Mouse (Mus musculus): Measurements from ENCODE around the gene Rapgefl1. TPM values are rescaled to one million over a fixed set of nuclear protein-coding genes. Genes with fewer than 3 reads are reported as not detected.

Gene Rapgefl1
- 1 to 10 TPM; 1.3 TPM for total RNA-seq (2021)

DNA sequence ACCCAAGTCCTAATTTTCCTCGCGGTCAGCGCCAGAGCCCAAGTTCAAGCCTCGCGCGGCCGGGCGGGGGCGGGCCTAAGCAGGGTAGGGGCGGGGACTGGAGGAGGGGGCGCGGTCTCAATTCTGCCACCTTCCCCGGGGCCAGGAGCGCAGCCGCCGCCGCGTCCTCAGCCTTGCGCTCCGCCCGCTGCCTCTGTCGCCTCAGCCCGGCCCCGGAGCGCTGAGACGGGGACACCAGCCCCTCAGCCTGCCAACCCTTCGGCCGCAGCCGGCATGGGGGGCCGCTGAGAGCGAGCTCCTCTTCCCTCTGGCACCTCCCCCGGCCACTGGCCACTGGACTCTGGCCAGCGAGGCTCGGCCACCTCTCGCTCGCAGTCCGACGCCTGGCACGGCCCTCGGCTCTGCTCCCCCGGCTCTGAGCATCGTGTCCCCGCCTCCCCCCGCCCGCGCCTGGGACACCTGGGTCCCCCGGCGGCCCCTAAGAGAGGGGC is at the start of gene Rapgefl1:
TSS of gene Rapgefl1 (plus strand) at position 135 of the 491 bp plus-strand sequence.
- peak; percentile 87 for DNase-seq

DNA sequence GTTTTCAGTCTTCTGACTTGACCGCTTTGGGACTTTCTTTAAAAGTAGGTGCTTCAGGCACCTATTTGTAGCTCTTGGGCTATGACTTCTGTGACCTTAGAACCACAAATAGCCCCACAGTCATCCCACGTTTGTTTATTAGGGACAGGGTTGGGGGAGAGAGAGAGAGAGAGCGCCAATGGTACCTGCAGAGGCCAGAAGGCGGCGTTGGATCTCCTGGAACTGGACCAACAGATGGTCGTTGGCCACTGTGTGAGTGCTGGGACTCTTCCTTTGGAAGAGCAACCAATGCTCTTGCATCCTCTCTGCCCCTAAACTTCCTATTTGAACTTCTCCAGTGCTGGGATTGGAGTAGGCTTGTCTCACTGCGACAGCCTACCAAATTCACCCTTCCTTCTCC is 49.4 kb upstream of the Rapgefl1 start:
- DNase-seq = peak; percentile 76

DNA sequence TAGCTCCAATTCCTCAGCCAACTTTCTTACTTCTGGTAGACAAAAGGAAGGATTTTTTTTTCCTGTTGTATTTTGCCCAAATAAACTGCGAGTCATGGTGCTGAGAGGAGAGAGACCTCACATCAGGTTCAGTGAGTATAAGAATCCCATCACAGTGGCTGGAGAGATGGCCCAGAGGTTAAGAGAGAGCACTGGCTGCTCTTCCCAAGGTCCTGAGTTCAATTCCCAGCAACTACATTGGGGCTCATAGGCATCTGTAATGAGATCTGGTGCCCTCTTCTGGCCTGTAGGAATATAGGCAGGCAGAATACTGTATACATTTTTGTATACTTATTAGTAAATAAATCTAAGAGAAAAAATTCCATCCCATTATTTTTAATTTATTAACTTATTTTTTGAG is 48.9 kb upstream of the Rapgefl1 start:
- no peak for DNase-seq

DNA sequence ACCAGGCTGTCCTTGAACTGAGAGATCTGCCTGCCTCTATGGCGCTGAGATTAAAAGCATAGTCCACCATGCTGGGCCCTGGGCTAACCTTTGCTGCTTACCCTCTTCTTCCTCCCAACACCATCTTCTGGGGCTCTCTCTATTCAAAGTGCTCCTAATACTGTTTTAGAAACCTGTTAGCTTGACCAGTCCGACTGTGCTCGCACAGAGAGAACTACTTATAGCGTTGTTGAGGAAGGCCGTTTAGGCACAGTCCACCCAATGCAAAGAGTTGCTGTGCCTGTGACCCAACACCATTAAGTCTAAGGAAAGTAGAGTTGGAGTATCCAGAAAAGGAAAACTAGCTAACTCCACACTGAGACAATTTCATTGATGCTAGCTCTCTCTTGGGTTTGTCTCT is 48.4 kb upstream of the Rapgefl1 start:
- no peak for DNase-seq

DNA sequence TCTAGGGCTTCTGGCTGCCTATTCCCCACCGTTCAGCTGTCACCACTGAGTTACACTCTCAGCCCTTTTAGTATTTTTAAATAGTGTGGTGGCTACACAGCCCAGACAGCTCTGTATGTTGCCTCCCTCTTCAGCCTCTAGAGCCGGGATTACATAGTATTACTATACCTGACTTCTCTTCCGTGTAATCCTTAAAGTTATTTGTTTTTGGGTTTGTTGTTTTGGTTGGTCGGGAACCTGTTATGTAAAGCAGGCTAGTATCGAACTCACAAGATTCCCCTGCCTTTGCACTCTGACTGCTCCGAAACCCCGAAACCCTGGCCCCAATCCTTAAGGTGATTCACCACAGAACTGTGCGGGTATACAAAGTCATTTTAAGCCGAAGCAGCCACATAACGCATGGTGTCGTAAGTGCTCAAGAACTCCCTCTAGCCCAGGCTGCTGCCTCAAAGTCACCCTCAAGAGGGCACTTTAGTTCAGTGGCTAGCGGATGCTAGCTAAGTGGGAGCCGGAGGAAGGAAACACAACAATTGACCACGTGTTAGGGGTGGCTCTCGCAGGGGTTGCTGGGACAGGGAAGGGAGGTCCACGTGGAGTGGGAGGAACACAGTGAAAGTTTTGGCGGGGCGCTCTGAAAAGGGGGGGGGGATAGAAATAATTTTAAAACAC is 47.9 kb upstream of the Rapgefl1 start:
- peak; percentile 90 for DNase-seq

DNA sequence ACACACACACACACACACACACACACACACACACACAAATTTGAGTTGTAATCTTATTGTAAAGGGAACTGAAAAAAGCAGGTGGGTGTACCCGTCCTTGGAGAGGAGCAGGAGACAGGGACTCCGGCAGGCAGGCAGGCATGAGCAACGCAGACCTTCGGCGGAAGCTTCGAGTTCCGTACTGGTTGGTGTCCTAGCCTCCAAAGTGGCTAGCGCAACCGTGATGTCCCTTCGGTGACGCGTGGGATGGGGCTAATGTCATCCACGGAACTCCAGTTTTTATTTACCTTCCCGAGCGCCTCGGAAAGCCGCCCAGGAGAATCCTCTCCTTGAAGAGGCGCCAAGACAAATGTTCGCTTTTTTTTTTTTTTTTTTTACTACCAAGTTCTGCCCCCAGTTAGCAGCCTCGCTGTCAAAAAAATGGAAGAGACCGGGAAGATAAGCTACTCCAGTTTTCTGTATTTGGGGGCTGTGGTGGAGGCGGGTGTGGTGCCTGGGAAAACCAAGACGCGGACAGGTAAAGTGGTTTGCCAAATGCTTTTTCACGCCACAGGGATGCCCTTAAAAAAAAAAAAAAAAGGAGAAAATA is 47.3 kb upstream of the Rapgefl1 start:
- no peak for DNase-seq

DNA sequence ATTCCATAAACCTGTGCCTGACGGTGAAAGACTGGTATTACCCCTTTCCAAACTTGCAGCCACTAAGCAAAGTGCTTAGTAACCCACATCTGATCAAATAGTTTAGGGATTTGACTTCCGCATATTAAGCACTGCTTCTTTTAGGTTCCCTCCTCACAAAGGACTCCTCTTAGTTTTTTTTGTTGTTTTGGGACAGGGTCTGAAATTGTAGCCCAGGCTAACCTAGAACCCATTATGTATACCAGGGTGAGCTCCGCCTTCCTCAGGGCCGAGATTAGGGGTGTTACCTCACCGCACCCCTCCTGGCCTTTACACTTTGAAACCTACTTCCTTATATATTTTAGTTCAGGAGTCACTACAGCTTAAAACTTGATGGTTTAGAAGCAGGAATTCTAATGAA is 46.8 kb upstream of the Rapgefl1 start:
- DNase-seq = no peak

DNA sequence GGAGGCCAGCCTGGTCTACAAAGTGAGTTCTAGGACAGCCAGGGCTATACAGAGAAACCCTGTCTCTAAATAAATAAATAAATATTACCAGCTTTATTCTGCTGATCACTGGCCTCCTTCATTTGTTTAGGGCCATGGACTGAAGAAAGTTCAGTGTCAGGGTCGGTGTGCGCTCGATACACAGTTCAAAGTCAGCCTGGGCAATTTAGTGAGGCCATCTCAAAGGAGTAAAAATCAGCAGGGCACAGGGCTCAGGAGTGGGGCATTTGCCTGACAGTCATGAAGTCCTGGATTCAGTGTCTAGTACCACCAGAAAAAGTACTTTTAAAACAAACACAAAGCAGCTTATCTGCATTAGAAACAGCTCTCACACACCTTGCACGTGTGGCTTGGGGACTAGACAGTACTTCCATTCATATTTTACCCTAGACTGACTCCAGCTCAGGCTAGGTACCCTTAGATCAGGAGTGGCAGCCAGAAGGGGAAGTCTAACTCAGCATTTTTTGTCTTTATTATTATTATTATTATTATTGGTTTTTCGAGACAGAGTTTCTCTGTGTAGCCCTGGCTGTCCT is 45.9 kb upstream of the Rapgefl1 start:
- DNase-seq = no peak

DNA sequence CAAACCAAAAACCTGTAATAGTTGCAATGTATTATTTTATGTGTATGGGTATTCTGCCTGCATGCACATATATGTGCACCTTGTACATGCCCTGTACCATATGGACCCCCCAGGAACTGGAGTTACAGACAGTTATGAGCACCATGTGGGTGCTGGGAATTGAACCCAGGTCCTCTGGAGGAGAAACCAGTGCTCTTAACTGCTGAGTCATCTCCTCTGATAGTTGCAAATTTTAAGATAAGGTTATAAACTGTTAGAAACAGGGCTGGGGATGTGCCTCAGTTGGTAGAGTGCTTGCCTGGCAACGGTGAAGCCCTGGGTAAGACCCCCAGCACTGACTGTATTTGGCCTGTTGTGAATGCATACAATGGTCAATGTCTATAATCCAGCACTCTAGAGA is 45.1 kb upstream of the Rapgefl1 start:
- DNase-seq = no peak

DNA sequence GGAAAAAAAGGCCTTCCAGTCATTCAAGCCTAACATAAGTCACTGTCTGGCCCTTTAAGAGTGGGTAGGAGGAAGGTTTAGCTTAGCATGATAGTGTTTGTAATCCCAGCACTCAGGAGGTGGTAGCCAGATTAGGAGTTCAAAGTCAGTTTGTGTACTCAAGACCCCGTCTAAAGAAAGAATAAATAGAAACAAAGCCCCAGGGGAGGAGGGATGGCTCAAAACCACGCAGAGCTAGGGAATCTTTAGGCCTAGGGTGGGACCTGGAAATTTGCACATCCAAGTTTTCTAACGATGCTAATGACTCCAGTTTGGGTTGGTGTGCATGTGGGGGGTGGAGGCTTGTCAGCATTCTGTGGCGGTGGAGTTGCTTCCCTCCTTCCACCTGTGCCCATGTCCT is 44.5 kb upstream of the Rapgefl1 start:
- DNase-seq = no peak

DNA sequence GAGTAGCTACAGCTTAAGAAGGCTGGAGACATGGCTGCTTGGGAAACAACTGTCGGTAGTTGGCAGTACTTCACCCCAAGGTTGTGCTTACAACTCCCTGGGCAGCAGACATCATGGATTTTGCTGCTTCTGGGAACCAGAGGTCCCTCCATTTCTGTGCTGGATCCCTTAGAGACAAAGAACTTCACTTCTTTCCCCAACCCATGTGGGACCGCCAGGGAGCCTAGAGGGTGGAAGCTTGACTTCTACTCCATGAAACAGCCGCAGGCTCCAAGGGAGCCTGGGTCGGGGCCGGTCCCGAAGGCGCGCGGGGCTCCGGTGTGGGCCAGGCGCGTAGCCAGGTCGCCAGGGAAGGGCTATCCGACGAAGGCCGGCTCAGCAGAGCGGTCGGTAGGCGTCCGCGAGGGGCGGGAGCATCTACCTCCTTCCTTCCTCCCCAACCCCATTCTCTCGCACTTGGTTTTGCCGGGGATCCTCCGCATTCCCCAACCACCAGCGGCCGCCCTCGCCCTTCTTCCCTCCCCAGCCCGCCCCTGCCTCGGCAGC is 42.0 kb upstream of the Rapgefl1 start:
- DNase-seq = peak; percentile 82

DNA sequence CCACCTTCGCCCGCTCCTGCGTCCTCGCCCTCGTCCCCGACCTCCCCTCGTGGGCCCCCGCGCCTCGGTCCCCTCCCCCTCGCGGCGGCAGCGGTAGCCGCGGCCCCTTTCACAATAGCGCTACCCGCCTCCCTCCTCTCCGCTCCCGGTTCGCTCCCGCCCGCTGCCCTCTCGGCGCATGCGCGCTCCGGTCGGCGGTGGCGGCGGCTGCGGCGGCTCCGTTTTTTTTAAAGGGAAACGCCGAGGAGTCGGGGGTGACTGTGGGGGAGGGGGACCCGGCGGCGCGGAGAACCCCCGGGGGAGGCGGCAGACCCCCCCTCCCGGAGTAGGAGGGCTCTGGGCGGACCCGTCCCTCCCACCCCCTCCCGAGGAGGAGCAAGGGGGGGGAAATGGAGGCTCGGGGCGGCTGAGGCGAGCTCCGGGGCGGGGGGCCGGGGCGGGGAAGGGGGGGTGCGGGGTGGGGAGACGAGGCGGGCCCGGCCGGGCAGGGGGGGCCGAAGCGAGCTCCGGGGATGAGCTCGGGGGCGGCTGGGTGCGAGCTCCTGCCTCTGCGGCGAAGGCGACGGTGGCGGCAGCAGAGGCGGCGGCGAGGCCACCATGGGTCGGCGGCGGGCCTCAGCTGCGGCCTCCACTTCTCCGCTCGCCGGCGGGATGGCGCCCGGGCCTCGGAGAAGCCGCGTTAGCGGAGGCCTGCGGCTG is 41.4 kb upstream of the Rapgefl1 start, which contains the start of gene Msl1:
TSS of gene Msl1 (plus strand) at position 502 of the 699 bp plus-strand sequence.
- DNase-seq = peak; percentile 92

DNA sequence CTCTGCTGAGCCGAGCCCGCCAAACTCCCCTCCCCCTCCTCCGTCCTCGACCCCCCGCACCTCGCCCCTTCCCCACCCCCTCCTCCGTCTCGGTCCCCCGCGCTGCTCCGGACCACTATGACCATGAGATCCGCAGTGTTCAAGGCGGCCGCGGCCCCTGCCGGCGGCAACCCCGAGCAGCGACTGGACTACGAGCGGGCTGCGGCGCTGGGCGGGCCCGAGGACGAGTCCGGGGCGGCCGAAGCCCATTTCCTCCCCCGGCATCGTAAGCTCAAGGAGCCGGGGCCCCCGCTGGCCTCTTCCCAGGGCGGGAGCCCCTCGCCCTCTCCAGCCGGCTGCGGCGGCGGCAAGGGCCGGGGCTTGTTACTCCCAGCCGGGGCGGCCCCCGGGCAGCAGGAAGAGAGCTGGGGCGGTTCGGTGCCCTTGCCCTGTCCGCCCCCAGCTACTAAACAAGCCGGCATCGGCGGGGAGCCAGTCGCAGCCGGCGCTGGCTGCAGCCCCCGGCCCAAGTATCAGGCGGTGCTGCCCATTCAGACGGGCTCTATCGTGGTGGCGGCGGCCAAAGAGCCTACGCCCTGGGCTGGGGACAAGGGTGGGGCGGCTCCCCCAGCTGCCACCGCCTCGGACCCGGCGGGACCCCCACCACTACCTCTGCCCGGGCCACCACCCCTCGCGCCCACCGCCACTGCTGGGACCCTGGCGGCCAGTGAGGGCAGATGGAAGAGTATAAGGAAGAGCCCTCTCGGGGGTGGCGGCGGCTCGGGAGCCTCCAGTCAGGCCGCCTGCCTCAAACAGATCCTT is 40.7 kb upstream of the Rapgefl1 start:
- peak; percentile 65 for DNase-seq

DNA sequence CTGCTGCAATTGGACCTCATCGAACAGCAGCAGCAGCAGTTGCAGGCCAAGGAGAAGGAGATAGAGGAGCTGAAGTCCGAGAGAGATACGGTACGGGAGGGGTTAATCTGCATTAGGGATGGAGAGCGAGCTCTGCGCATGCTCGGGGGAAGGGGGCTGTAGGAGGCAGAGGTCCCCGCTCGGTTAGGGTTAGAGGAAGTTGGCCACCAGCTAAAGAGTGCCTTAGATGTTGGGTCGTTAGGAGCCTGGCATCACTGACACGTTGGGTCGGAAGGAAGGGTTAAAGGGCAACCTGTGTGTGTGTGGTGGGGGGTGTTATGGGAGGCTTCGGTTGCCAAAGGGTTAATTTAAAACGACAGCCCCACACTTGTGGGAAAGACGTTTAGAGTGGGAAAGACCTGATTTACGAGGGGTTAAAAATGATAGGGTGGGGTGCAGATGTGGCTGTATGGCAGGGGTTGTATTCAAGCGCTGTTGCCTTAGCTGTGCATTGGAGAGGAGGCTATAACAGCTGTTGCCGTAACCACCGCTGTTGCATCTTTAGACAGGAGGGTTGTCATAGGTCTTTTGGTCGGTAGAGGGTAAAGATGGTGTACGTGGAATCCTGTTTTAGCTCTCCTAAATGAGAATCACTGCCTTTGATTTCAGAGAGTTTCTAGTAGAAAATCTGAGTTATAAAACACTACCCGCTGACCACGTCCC is 39.9 kb upstream of the Rapgefl1 start:
- peak; percentile 76 for DNase-seq

DNA sequence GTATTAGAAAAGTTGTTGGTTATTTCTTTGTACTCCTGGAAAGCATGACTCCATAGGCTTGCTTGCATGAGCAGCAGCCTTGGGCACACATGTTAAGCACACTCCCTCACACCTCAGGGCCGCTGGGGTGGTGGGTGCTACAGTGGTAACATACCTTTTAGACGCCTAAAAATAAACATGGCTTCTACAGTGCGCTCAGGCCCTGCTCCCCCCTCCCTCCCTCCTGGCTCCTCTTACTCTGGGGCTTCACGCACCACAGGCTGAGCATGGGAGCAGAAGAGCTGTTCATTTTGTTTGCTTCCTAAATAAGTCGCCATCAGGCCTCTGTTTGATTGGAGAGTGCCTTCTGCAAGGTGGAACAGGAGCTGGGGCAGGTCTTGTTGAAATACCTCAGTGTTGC is 39.3 kb upstream of the Rapgefl1 start:
- DNase-seq = peak; percentile 34

DNA sequence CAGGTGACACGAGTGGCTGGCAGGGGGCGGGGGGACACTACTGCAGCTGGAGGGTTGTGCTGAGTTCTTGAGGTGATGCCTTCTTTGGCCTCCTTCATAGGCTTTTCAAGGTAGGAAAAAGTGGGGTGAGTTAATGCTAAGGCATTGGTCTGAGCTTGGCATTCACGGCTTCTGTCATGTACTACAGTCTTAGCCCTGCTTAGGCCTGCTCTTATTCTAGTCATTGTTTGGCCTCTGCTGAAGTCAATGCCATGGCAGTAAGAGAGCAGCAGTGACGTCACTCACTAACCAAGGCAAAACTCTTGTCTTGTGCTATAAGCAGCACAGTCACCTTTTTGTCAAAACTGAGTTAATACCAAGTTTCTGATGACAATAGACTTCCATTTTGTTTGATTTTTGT is 38.7 kb upstream of the Rapgefl1 start:
- no peak for DNase-seq

DNA sequence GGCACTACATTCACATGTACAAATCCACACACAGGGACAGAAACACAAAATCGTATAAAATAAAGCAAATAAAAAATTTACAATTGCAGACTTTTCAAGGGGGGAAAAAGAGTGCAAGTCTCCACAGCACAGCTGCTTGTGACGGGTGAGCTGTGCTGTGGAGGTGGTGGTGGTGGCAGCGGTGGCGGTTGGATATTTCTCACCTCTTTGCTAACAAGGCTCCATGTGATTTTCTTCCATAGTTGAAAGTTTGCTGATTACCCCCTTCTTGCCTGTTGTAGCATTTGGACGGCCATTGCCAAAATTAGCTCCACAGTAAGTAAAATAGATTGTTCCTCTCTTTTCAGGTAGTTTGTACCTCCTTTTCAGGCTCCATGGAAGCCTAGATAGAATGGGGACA is 32.0 kb upstream of the Rapgefl1 start, which contains the start of gene Casc3:
TSS of gene Casc3 (plus strand) at position 301 of the 400 bp plus-strand sequence.
- no peak for DNase-seq

DNA sequence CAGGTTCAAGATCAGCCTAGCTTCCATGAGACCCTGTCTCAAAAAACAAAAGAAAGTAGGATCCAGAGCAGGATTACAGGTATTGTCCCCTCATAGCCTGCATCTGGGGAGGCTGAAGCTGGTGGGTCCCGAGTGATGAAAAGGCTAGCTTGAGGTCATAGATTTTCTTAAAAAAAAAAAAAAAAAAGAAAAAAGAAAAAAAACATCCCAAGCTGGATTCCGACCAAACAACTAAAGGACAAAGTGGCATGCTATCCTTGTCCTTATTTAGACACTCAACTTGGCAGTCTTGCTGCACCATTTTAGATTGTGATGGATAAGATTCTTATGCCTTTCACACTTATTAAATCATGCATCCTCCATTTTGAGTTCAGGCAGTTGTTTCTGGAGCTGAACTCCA is 28.2 kb upstream of the Rapgefl1 start:
- no peak for DNase-seq

DNA sequence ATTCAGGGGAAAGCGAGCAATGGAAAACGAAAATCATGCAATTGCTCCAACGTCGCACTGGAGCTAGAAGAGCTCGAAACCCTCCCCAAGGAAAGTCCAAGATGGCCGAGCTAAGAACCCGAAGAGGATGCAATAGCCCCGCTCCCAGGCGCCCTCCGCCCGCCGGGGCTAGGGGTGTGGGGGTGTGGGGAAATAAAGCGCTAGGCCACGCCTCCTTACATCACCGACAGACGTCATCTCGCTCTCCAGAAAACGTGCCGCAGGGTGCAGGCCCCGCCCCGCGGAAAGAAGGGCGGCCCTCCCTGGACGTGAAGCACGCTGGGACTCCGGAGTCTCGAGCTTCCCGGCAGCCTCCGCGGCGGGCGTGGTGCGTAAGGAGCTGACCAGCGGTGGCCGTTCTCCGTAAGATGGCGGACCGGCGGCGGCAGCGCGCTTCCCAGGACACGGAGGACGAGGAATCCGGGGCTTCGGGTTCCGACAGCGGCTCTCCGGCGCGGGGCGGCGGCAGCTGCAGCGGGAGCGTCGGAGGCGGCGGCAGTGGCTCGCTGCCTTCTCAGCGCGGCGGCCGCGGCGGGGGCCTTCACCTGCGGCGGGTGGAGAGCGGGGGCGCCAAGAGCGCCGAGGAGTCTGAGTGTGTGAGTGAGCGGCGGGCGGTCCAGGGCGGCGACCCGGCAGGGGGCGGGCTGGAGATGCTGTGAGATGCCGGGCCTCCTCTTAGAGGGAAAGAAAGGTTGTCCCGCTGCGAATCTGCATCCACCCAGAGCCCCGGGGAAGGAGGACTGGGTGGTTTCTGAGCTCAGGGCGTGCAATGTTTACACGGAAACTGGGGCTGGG is 26.9 kb upstream of the Rapgefl1 start:
- DNase-seq = peak; percentile 98

DNA sequence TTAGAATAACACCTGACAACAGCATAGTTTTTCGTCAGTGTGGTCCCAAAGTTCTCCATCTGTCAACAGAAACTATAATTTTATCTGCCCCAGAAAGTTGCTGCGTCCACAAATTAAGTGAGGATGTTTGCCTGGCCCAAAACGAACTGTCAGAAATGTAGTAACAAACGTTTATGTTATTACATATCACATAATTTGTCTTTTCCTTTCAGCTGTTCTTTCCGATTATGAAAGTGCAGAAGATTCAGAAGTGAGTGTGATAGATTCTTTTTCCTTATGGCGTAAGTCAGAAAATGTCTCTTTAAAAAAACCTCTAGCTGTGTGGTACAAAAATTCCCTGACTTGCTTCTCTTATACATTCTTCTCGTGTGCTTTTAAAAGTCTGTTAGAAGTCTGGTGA is 25.9 kb upstream of the Rapgefl1 start:
- DNase-seq = no peak

All from heart, postnatal 4 days (tissue).